Mouse (Mus musculus) liver, embryonic 14.5 days (tissue): ENCODE measurements around the gene Cercam.

Experiments used
- CTCF ChIP-seq: IDR thresholded peaks from 2 replicates; pipeline ENCODE4 v1.5.1; 2016; ENCODE audit warnings: antibody characterized with exemption, low read depth, control low read depth
- EP300 ChIP-seq: IDR thresholded peaks from 2 replicates; pipeline ENCODE4 v1.6.1; 2016; ENCODE audit warnings: antibody characterized with exemption, low read depth

DNA sequence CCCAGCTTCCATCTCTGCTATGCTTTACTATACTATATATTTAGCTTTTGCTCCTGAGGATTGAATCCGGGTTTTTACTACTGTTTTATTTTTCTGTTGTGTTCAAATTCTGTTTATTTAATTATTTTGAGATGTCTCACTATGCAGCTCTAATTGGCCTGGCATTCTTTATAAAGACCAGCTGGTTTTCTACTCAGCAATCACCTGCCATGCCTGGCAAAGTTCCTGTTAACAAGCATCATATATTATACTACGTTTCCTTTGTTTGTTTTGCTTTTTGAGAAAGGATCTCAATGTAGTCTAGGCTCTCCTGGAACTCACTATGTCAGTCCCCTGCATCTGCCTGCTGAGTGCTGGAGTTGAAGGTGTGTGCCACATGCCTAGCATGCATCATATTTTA lies 28.4 kb downstream of the Cercam start:
- TF ChIP-seq CTCF (no peak), EP300 (no peak)
